Mouse (Mus musculus): Measurements from ENCODE around the gene Trim65. TPM values are rescaled to one million over a fixed set of nuclear protein-coding genes. Genes with fewer than 3 reads are reported as not detected.

Trim65 gene
- 1 to 10 TPM; 3.3 to 3.6 TPM for total RNA-seq (2021)
- long read RNA-seq, experiment 1, full-length matches to known transcripts = 3 of 3 reads
- long read RNA-seq, experiment 1, partial matches to known transcripts = 0 of 3 reads
- long read RNA-seq, experiment 1, other reads (novel, unspliced or antisense) = 0 of 3 reads
- long read RNA-seq, experiment 2, full-length matches to known transcripts = 1 of 2 reads
- long read RNA-seq, experiment 2, partial matches to known transcripts = 0 of 2 reads
- long read RNA-seq, experiment 2, other reads (novel, unspliced or antisense) = 1 of 2 reads

DNA sequence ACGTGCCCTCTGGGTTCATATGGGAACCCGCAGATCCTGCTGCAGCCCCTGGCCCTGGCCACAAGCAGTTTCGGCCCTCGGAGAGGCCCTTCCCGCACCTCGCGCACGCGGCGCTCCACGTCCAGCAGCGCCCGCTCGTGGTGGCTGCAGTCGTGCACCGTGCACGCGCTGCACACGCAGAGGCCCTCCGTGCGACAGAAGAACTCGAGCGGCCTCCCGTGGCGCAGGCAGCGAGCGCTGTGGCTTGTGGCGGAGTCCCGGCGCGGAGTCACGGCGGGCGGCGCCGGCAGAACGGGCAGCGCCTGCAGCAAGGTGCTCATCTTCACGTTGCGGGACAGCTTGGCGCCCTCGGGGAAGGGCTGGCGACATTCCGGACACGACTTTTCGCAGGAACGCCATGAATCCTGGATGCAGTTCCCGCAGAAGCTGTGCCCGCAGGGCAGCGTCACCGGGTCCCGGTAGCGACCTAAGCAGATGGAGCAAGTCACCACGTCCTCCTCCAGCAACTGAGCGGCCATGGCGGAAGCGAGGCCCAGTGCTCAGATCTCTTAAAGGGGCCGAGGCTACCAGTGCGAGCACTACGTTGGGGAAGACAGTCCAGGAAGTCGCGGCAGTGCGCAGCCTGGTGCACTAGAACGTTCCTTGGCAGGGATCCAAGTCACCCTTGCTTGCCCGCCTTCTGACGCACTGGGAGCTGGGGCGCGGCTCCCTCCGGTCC lies at the start of gene Trim65:
Gene Trim65, minus strand, starts transcription at position 641 of the 718 bp plus-strand sequence.
- peak; percentile 89 for DNase-seq

- no peak for DNase-seq
Measured at GRCm38 (mm10) chr11:116178411-116179121, 47.6 kb upstream of the Trim65 start.

DNA sequence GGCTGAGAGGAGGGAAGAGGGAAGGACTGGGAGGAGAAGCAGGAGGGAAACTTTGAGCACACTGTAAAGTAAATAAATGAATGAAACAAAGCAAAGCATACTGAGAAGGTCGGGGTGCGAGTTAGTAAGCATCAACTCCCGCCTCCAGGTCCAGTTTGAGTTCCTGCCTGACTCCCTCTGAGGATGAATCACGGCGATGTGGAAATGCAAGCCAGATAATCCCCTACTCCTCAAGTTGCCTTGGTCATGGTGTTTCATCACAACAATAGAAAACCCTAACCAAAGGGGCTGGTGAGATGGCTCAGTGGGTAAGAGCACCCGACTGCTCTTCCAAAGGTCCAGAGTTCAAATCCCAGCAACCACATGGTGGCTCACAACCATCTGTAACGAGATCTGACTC lies 45.1 kb upstream of the Trim65 start:
- no peak for DNase-seq

DNA sequence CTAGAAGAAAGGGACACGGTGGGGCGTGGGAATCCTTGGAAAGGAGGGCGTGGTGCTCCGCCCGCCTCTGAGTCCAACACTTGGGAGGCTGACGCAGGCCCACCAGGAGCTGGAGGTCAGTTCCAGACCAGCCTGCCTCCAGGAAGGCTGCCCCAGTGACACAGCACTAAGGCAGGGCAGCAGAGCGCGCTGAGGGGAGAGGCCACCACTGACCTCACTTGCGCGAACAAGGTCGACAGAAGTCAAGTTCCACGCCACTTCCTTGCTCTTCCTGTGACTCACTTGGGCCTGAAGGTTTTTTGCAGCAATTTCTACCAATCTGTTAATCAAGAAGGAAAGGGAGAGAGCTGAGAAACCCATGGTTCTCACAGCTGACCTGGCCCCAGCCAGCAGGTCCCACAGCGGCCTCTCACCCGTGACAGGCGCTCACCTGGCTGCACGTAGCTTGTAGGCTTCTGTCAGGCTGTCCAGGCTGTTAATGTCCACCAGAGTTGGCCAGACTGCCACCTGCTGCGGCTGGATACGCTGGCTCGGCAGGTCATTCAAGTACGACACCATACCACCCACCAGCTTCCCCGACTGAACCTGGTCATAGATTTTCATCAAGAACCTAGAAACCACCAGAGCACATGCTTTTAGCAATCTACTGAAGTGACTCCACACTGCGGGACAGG lies 44.0 kb upstream of the Trim65 start:
- DNase-seq = no peak

- no peak for DNase-seq
Measured at GRCm38 (mm10) chr11:116171959-116172358, 41.0 kb upstream of the Trim65 start.

DNA sequence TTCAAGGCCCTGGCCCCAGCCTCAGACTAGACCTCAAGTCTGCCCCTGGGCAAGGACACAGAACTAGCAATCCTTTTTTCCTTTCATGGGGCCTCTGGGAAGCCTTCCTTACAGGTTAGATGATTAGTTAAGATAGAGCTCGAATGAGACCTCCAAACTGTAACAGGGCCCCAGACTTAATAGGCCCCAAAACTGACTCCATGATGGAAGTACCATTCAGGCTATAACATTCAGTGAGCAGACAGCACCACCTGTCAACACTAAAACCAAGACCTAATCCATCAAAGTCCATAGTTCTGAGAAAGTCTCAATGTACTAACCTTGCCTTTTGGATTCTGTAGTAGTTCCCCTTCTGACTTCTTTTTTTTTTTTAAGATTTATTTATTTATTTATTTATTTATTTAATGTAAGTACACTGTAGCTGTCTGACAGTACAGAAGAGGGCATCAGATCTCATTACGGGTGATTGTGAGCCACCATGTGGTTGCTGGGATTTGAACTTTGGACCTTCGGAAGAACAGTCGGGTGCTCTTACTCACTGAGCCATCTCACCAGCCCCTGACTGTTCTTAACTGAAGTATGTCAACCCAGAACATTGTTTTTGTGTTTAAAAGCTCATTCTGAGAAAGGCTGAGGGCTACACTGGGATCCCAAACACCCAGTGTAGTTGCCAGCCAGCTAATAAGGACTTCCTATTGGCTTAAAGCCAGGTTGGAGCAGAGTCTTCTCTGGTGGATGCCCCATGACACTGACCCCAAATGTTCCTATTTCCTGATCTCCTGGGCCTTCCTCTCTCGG lies 39.3 kb upstream of the Trim65 start:
- no peak for DNase-seq

- no peak for DNase-seq
Measured at GRCm38 (mm10) chr11:116169214-116169613, 38.3 kb upstream of the Trim65 start.

DNA sequence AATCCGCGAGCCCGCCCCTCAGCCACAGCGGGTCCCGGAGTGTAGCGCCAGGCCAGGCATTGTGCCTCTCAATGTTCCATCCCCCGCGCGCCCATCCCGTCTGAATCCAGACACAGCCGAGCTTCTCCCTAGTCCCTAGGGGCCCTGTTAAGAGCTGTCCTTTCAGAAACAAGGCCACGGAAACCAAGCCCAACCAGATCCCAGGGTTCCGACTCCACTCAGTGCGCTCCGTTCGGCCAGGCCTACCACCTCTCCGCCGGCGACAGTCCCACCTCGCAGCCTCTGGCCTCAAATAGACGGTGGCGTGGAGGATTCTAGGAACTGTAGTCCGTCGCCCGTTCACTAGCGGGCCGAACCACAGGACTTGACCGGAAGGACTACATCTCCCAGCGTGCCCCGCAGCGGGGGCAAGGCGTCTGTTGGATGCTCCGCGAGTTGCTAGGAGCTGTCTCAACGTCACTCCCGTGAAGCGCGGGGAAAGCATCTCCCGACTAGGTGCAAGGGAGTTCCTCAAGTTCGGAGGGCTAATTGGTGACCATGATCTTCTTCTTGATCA lies 37.0 kb upstream of the Trim65 start, which contains the start of gene Fbf1:
Gene Fbf1, minus strand, starts transcription at position 283 of the 556 bp plus-strand sequence.
- DNase-seq = peak; percentile 90

GRCm38 (mm10) chr11:116167232-116167631 lies 36.3 kb upstream of the Trim65 start:
- DNase-seq = no peak

- no peak for DNase-seq
Measured at GRCm38 (mm10) chr11:116163002-116163401, 32.1 kb upstream of the Trim65 start.

GRCm38 (mm10) chr11:116162146-116162545 lies 31.2 kb upstream of the Trim65 start:
- no peak for DNase-seq

DNA sequence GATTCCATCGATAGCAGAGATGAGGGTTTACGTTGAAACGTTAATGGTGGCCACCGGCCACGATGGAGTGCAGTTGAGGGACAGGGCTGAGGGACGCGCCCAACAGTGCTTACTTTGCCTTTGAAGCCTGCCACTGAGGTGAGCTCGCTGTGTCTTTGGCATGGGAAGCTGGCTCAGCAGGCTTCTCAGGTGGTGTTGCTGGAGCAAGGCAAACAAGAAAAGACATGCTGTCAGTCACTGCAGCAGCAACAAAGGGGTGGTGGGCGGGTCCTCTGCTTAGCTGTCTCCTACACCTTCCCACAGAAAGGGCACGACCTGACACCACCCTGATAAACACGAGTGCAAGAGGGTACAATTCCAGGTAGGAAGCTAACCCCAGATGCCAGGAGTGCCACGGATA lies 30.4 kb upstream of the Trim65 start:
- DNase-seq = no peak

DNA sequence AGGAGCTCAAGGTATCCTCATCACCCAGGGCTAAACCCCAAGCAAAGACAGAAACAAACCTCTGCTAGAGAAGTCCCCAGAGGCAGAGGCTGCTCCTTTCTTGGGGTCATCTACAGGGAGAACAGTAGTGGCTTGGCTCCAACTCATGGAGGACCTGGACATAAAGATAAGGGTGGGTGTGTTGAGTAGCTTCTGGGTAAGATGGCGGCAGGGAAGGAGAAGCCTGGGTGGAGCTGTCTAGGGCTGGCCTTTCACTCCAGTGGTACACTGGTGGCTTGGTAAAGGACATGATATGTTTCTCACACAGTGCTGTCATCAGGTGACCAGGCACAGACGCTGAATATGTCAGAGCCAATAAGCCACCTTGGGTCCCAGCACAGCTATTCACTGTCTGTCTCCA lies 20.0 kb upstream of the Trim65 start:
- no peak for DNase-seq

- DNase-seq = no peak
Measured at GRCm38 (mm10) chr11:116149341-116149740, 18.4 kb upstream of the Trim65 start.

GRCm38 (mm10) chr11:116148761-116149221 lies 17.9 kb upstream of the Trim65 start:
- DNase-seq = no peak

DNA sequence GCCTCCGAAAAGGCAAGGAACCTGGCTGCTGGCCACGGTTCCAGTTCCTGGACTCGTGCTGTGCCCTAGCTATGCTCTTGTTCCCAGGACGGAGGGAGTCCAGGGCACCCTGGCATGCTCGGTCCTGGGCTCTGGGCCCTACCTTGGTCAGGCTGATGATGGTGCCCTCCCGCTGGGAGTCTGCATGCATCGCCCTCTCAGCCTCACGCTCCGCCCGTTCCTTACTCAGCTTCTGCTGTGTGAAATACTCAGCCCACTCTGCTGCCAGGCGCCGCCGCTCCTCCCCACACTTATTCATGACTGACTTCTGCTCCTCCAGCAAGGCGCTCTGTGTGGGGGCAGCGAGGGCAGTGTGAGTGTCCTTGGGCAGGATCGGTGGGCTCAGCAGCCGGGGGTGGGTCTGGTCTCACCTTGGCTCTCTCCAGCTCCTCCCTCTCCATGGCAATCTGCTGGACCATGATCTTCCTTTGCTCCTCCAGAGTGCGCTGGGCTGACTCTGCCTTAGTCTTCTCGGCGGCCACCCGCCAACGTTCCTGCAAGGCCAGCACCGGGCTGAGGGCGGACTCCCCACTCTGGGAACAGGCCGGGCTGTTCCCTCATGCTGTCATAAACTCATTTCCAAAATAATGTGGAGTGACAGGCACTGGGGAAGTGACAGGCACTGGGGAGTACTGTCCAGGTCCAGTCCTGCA lies 15.5 kb upstream of the Trim65 start:
- DNase-seq = no peak

- DNase-seq = no peak
Measured at GRCm38 (mm10) chr11:116145481-116146293, 14.8 kb upstream of the Trim65 start.

- no peak for DNase-seq
Measured at GRCm38 (mm10) chr11:116143468-116143867, 12.5 kb upstream of the Trim65 start.

DNA sequence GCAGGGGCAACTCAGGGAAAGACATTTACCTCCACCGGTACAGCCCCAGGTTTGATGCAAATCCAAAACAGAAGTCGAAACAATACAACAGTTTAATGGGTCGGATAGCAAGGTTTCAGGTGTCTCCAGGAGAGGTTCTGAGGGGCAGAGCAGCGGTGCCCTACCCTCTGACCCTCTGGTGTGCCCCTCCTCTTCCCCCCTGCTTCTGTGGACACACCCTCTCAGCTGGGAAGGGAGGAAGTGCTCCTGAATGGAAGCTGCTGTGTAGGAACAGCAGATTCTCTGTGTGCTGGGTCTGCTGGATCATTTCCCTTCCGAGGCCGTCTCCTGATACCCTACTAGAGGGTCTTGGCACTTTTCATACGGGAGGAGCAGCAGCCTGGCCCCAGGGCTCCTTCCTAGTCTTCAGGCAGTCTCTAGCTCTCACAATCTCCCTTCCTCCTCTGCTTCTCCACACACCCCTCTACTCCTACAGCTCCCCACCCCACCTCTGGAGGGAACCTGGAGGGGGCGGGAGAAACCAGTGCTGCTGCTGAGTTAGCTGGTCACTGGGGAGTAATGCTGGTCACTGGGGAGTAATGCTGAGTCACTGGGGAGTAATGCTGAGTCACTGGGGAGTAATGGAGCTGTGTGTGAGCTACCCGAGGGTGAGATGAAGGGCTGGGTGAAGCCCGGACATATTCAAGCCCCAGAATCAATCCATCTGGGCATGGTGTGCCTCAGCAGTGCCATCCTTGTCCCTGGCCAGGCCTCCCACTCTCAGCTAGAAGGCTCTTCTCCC lies 11.5 kb upstream of the Trim65 start:
- no peak for DNase-seq

All from gastrocnemius, postnatal 10 days (tissue).